ENCODE assay signal across 8 mouse cellular contexts in genomic region chr3:152478599-152479435, GRCm38 (mm10).
DNase-seq lines count a peak whose midpoint lies in the region; ATAC-seq and TF ChIP-seq lines count a peak whose summit lies in the region.

No protein-coding gene starts in this region.

- H3K4me1 ChIP-seq in embryonic facial prominence, embryonic 15.5 days = peaks cover 22% of the 10 kb centered on the region
- no peaks in the 10 kb centered on the region; the same call in 1 of the 2 replicates for H3K4me1 ChIP-seq in hindbrain, embryonic 11.5 days (replicated peaks; ENCODE audit: control insufficient read depth, insufficient read depth, low read length)
- H3K4me1 ChIP-seq in limb, embryonic 15.5 days = peaks cover 24% of the 10 kb centered on the region
- H3K4me1 ChIP-seq in midbrain, embryonic 16.5 days (ENCODE audit: control insufficient read depth, insufficient read depth, low read length) = peaks cover 11% of the 10 kb centered on the region

- WGBS in embryonic facial prominence, embryonic 15.5 days = 3% methylated on average over 16 of the region's 16 CpGs
- WGBS in hindbrain, embryonic 11.5 days = 5% methylated on average over 12 of the region's 16 CpGs
- 4% methylated on average over 16 of the region's 16 CpGs for WGBS in limb, embryonic 15.5 days
- WGBS in midbrain, embryonic 16.5 days = 4% methylated on average over 11 of the region's 16 CpGs

- peak; percentile 17 for ATAC-seq in Patski
- ATAC-seq in embryonic facial prominence, embryonic 15.5 days (ENCODE audit: insufficient number of reproducible peaks, low FRiP score, low TSS enrichment, low read depth) = peak; percentile 78
- peak; percentile 76 for ATAC-seq in hindbrain, embryonic 11.5 days (ENCODE audit: low FRiP score)
- ATAC-seq in limb, embryonic 15.5 days (ENCODE audit: insufficient number of reproducible peaks, low FRiP score, low TSS enrichment, low read depth) = peak; percentile 70
- peak; percentile 47 for ATAC-seq in midbrain, embryonic 16.5 days

- CTCF ChIA-PET in Patski (lab: Charles Lee) = interaction anchor here (0.7 to 1.9 kb wide), 3 partner anchors 11 to 250 kb away, joined by 3 to 5 read pairs (median 3); no protein-coding TSS in a partner anchor

- no peaks in the 10 kb centered on the region for H3K27me3 ChIP-seq in Patski
- H3K27me3 ChIP-seq in embryonic facial prominence, embryonic 15.5 days = no peaks in the 10 kb centered on the region
- no peaks in the 10 kb centered on the region for H3K27me3 ChIP-seq in hindbrain, embryonic 11.5 days (ENCODE audit: control insufficient read depth, insufficient read depth, low read length)
- no peaks in the 10 kb centered on the region for H3K27me3 ChIP-seq in limb, embryonic 15.5 days
- no peaks in the 10 kb centered on the region for H3K27me3 ChIP-seq in midbrain, embryonic 16.5 days (ENCODE audit: control insufficient read depth, insufficient read depth, low read depth, low read length)

- peak overlapping the region; percentile 24; the same call in 1 of the 2 replicates for H3K9ac ChIP-seq in embryonic facial prominence, embryonic 15.5 days
- H3K9ac ChIP-seq in hindbrain, embryonic 11.5 days (ENCODE audit: low read depth, low read length) = no peak overlapping the region
- H3K9ac ChIP-seq in limb, embryonic 15.5 days = peak overlapping the region; percentile 17; the same call in 1 of the 2 replicates
- peak overlapping the region; percentile 51; the same call in 1 of the 2 replicates for H3K9ac ChIP-seq in midbrain, embryonic 16.5 days (ENCODE audit: low read depth, low read length)

- peak overlapping the region; percentile 79 for H3K4me2 ChIP-seq in embryonic facial prominence, embryonic 15.5 days (replicated peaks)
- H3K4me2 ChIP-seq in hindbrain, embryonic 11.5 days (replicated peaks; ENCODE audit: low read depth, low read length) = peak overlapping the region; percentile 46
- peak overlapping the region; percentile 83 for H3K4me2 ChIP-seq in limb, embryonic 15.5 days
- peak overlapping the region; percentile 43 for H3K4me2 ChIP-seq in midbrain, embryonic 16.5 days (ENCODE audit: low read length)

- peak overlapping the region; percentile 82 for H3K27ac ChIP-seq in embryonic facial prominence, embryonic 15.5 days (replicated peaks)
- H3K27ac ChIP-seq in hindbrain, embryonic 11.5 days (ENCODE audit: low read depth, low read length) = no peak overlapping the region
- peak overlapping the region; percentile 71 for H3K27ac ChIP-seq in limb, embryonic 15.5 days
- H3K27ac ChIP-seq in midbrain, embryonic 16.5 days (ENCODE audit: low read length) = no peak overlapping the region

- H3K9me3 ChIP-seq in embryonic facial prominence, embryonic 15.5 days (replicated peaks) = no peaks in the 10 kb centered on the region
- no peaks in the 10 kb centered on the region for H3K9me3 ChIP-seq in hindbrain, embryonic 11.5 days (ENCODE audit: control insufficient read depth, low read length)
- H3K9me3 ChIP-seq in limb, embryonic 15.5 days = no peaks in the 10 kb centered on the region
- no peaks in the 10 kb centered on the region for H3K9me3 ChIP-seq in midbrain, embryonic 16.5 days (replicated peaks; ENCODE audit: control insufficient read depth, low read length, poor library complexity, severe bottlenecking)

- H3K4me3 ChIP-seq in embryonic facial prominence, embryonic 15.5 days (replicated peaks) = peak overlapping the region; percentile 44
- 0 out of 2 replicates have a peak overlapping the region, but pooled peaks have one; percentile 24 for H3K4me3 ChIP-seq in hindbrain, embryonic 11.5 days (ENCODE audit: low read depth, low read length)
- peak overlapping the region; percentile 42 for H3K4me3 ChIP-seq in limb, embryonic 15.5 days
- peak overlapping the region; percentile 11 for H3K4me3 ChIP-seq in midbrain, embryonic 16.5 days (ENCODE audit: low read depth, low read length)

- DNase-seq in 416B (ENCODE audit: low read depth) = peak; percentile 92
- DNase-seq in Patski (ENCODE audit: low read depth, low spot score) = no peak
- DNase-seq in hindbrain, embryonic 11.5 days (ENCODE audit: low spot score) = peak; percentile 66
- peak; percentile 49 for DNase-seq in thymus, postnatal 25 days
- no peak for DNase-seq in left cerebral cortex, adult 11 months (ENCODE audit: low spot score)

- in situ Hi-C loops in Patski (cut with MboI; ENCODE audit: low pct_unique_long_range_greater_than_20kb) = loop anchor here (5.0 to 10.0 kb wide), 2 partner anchors 84 to 233 kb away; partner anchors contain the start of genes Pigk and Zzz3

- no peaks in the 10 kb centered on the region for H3K36me3 ChIP-seq in embryonic facial prominence, embryonic 15.5 days
- no peaks in the 10 kb centered on the region for H3K36me3 ChIP-seq in hindbrain, embryonic 11.5 days (ENCODE audit: control insufficient read depth, insufficient read depth, low read length)
- H3K36me3 ChIP-seq in limb, embryonic 15.5 days = no peaks in the 10 kb centered on the region
- H3K36me3 ChIP-seq in midbrain, embryonic 16.5 days (ENCODE audit: control insufficient read depth, insufficient read depth, low read length) = no peaks in the 10 kb centered on the region

- POLR2A ChIA-PET in Patski (lab: Charles Lee) = interaction anchor here (0.8 kb wide), 1 partner anchor 90 kb away, joined by 3 read pairs; no protein-coding TSS in a partner anchor

- no peak for TF ChIP-seq CTCF in Patski (IDR thresholded peaks at IDR 0.05)

Comparison
In these comparisons a context has a peak if more than half of its experiments do, and no peak if none do; other contexts are left out.
1. DNase-seq: peak in 416B (single experiment), hindbrain, embryonic 11.5 days (single experiment) and thymus, postnatal 25 days (single experiment); none in Patski (single experiment) and left cerebral cortex, adult 11 months (single experiment).
2. ATAC-seq: peak in every context shown above with its lines; median percentile 78 in embryonic facial prominence, embryonic 15.5 days; 76 in hindbrain, embryonic 11.5 days; 70 in limb, embryonic 15.5 days; 47 in midbrain, embryonic 16.5 days; 17 in Patski.
3. H3K27ac ChIP-seq: peak in embryonic facial prominence, embryonic 15.5 days (single experiment) and limb, embryonic 15.5 days (single experiment); none in hindbrain, embryonic 11.5 days (single experiment) and midbrain, embryonic 16.5 days (single experiment).
4. Peak in every context shown above with its lines, with median percentiles within 50 percentile points of each other: H3K4me2 ChIP-seq and H3K4me3 ChIP-seq.